Mouse (Mus musculus): ENCODE measurements around the gene Tmem263. TPM values are rescaled to one million over a fixed set of nuclear protein-coding genes. Genes with fewer than 3 reads are reported as not detected.

Gene Tmem263
- total and polyA plus RNA-seq, 3 experiments, result 11.8 to 15.7 TPM; not detected in 1

DNA sequence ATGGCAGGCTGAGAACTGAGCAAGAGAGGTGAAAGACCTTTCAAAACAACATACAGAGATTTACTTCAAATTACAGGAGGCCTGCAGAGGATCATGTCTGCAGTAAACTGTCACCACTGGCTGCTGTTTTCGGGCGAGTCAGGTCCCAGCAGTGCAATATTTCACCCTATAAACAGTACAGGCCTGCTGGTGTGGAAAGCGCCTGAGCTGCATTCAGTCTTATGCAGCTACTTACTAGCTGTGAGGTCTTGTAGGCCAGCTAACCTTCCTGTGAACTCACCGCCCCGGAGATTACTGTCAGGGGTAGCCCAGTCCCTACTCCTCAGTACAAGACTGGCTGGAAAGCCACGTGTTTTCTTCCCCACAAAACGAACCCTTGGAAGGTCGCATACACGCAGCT is 39.0 kb downstream of the Tmem263 start:
- H3K79me2 ChIP-seq (ENCODE audit: control insufficient read depth, insufficient read depth, low read length, poor library complexity), result no peaks in the 10 kb centered on the region
- H3K9me3 ChIP-seq (replicated peaks; ENCODE audit: insufficient read depth, low read length), result no peaks in the 10 kb centered on the region
- TF ChIP-seq MAZ (IDR thresholded peaks at IDR 0.05; ENCODE audit: low read depth, low read length) (no peak), UBTF (IDR thresholded peaks at IDR 0.05; ENCODE audit: borderline replicate concordance, insufficient read depth, low read depth, low read length) (no peak), E2F4 (IDR thresholded peaks at IDR 0.05; ENCODE audit: borderline replicate concordance, low read depth, low read length) (no peak), ZKSCAN1 (IDR thresholded peaks at IDR 0.05; ENCODE audit: low read depth, low read length) (no peak), ZC3H11A (IDR thresholded peaks at IDR 0.05; ENCODE audit: low read depth, low read length) (no peak)
- H3K27ac ChIP-seq (ENCODE audit: control insufficient read depth, low read depth, low read length), result no peak overlapping the region
- no peak overlapping the region for H3K9ac ChIP-seq (ENCODE audit: control insufficient read depth, low read depth, low read length, poor library complexity, severe bottlenecking)
- no peaks in the 10 kb centered on the region for H3K36me3 ChIP-seq (ENCODE audit: control insufficient read depth in 1 of 2, insufficient read depth in 2 of 2, low read length in 2 of 2)
- no peak overlapping the region for H3K4me3 ChIP-seq (ENCODE audit: control insufficient read depth in 1 of 2, insufficient read depth in 1 of 2, low read depth in 2 of 2, low read length in 2 of 2)
- H3K27me3 ChIP-seq (ENCODE audit: control insufficient read depth in 1 of 2, insufficient read depth in 2 of 2, low read length in 2 of 2), result peaks cover 0 to 3% of the 10 kb centered on the region in 2 experiments
- H3K4me1 ChIP-seq (ENCODE audit: control insufficient read depth in 1 of 2, insufficient read depth in 2 of 2, low read length in 2 of 2), result no peaks in the 10 kb centered on the region
- no peak for DNase-seq (ENCODE audit: low read depth, low spot score)

DNA sequence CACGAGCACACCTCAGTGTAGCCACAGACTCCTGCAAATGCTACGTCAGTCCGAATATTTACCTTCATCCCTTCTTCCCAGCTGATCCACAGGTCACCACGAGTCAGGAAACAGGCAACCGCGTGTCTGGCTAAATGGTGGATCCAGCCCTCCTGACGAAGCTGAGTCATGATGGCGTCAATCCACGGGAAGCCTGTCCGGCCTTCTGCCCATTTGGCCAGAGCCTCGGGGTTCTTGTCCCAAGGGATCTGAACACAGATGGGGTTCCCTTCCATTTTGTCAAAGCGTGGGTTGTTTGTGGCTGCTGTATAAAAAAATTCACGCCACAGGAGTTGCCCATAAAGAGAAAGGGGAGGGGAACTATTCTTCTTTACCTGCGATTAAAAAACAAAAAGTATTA is 43.9 kb downstream of the Tmem263 start:
- DNase-seq (ENCODE audit: low read depth, low spot score), result no peak
- Histone ChIP-seq H3K36me3 (ENCODE audit: control insufficient read depth in 1 of 2, insufficient read depth in 2 of 2, low read length in 2 of 2) (no peaks in the 10 kb centered on the region), H3K27me3 (ENCODE audit: control insufficient read depth in 1 of 2, insufficient read depth in 2 of 2, low read length in 2 of 2) (peaks cover 0 to 3% of the 10 kb centered on the region in 2 experiments), H3K27ac (ENCODE audit: control insufficient read depth, low read depth, low read length) (no peak overlapping the region), H3K79me2 (ENCODE audit: control insufficient read depth, insufficient read depth, low read length, poor library complexity) (no peaks in the 10 kb centered on the region), H3K9ac (ENCODE audit: control insufficient read depth, low read depth, low read length, poor library complexity, severe bottlenecking) (no peak overlapping the region), H3K4me3 (ENCODE audit: control insufficient read depth in 1 of 2, insufficient read depth in 1 of 2, low read depth in 2 of 2, low read length in 2 of 2) (no peak overlapping the region), H3K4me1 (ENCODE audit: control insufficient read depth in 1 of 2, insufficient read depth in 2 of 2, low read length in 2 of 2) (no peaks in the 10 kb centered on the region), H3K9me3 (replicated peaks; ENCODE audit: insufficient read depth, low read length) (no peaks in the 10 kb centered on the region)
- TF ChIP-seq ETS1 (IDR thresholded peaks at IDR 0.05; ENCODE audit: low read depth, low read length) (no peak), NELFE (IDR thresholded peaks at IDR 0.05; ENCODE audit: low read depth, low read length) (no peak), HCFC1 (IDR thresholded peaks at IDR 0.05; ENCODE audit: low read depth, low read length) (no peak), TCF12 (IDR thresholded peaks at IDR 0.05; ENCODE audit: low read depth, low read length) (no peak)

DNA sequence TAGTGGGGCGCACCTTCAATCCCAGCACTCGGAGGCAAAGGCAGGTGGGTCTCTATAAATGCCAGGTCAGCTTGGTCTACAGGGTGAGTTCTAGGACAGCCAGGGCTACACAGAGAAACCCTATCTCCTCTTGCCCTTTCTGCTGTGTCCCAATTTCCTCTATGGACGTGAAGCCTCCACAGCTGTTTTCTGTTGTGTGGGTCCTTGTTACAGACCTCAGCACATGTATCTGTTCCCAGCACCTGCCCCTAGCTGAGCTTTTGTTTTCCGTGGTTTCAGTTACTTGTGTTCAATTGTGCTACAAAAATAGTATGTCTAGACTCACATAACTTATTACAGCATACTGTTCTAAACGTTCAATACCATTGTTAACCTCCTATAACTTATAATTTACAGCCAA is 46.8 kb downstream of the Tmem263 start:
- Histone ChIP-seq H3K9me3 (replicated peaks; ENCODE audit: insufficient read depth, low read length) (no peaks in the 10 kb centered on the region), H3K9ac (ENCODE audit: control insufficient read depth, low read depth, low read length, poor library complexity, severe bottlenecking) (no peak overlapping the region), H3K79me2 (ENCODE audit: control insufficient read depth, insufficient read depth, low read length, poor library complexity) (no peaks in the 10 kb centered on the region), H3K4me3 (ENCODE audit: control insufficient read depth in 1 of 2, insufficient read depth in 1 of 2, low read depth in 2 of 2, low read length in 2 of 2) (no peak overlapping the region), H3K27ac (ENCODE audit: control insufficient read depth, low read depth, low read length) (no peak overlapping the region), H3K36me3 (ENCODE audit: control insufficient read depth in 1 of 2, insufficient read depth in 2 of 2, low read length in 2 of 2) (no peaks in the 10 kb centered on the region), H3K4me1 (ENCODE audit: control insufficient read depth in 1 of 2, insufficient read depth in 2 of 2, low read length in 2 of 2) (no peaks in the 10 kb centered on the region), H3K27me3 (ENCODE audit: control insufficient read depth in 1 of 2, insufficient read depth in 2 of 2, low read length in 2 of 2) (peaks cover 0 to 2% of the 10 kb centered on the region in 2 experiments)
- no peak for DNase-seq (ENCODE audit: low read depth, low spot score)
- TF ChIP-seq MAFK (IDR thresholded peaks at IDR 0.05; ENCODE audit: borderline replicate concordance, low read depth, low read length) (no peak), CHD2 (IDR thresholded peaks at IDR 0.05; ENCODE audit: low read length) (no peak), CHD1 (IDR thresholded peaks at IDR 0.05; ENCODE audit: low read depth, low read length) (no peak), POLR2AphosphoS5 (IDR thresholded peaks at IDR 0.05; ENCODE audit: borderline replicate concordance, low read depth, low read length) (no peak), ZNF384 (IDR thresholded peaks at IDR 0.05; ENCODE audit: low read depth, low read length) (no peak), MAZ (IDR thresholded peaks at IDR 0.05; ENCODE audit: low read depth, low read length) (no peak), POLR2A (IDR thresholded peaks at IDR 0.05; ENCODE audit: control insufficient read depth in 1 of 2, insufficient read depth in 1 of 2, low read depth in 1 of 2, low read length in 2 of 2, poor library complexity in 1 of 2) (no peak), E2F4 (IDR thresholded peaks at IDR 0.05; ENCODE audit: borderline replicate concordance, low read depth, low read length) (no peak), SIN3A (IDR thresholded peaks at IDR 0.05; ENCODE audit: low read length) (no peak), TCF12 (IDR thresholded peaks at IDR 0.05; ENCODE audit: low read depth, low read length) (no peak), HCFC1 (IDR thresholded peaks at IDR 0.05; ENCODE audit: low read depth, low read length) (no peak), ELF1 (IDR thresholded peaks at IDR 0.05; ENCODE audit: low read depth, low read length) (no peak), ZC3H11A (IDR thresholded peaks at IDR 0.05; ENCODE audit: low read depth, low read length) (no peak), ZKSCAN1 (IDR thresholded peaks at IDR 0.05; ENCODE audit: low read depth, low read length) (no peak), TBP (IDR thresholded peaks at IDR 0.05; ENCODE audit: low read depth, low read length) (no peak), KAT2A (conservative IDR thresholded peaks at IDR 0.05; ENCODE audit: low read depth, low read length) (no peak), NRF1 (IDR thresholded peaks at IDR 0.05; ENCODE audit: insufficient read depth, low read depth, low read length, poor library complexity, severe bottlenecking) (no peak), MYB (IDR thresholded peaks at IDR 0.05; ENCODE audit: low read depth, low read length) (no peak), POLR2AphosphoS2 (IDR thresholded peaks at IDR 0.05; ENCODE audit: low read length) (no peak), ETS1 (IDR thresholded peaks at IDR 0.05; ENCODE audit: low read depth, low read length) (no peak)
